Mouse (Mus musculus) thymus, postnatal 10 days (tissue): Measurements from ENCODE around the gene Marc2.
A peak's percentile ranks its signal among the peaks of the same experiment; 100 is the strongest.

Experiments
- DNase-seq, 2 experiments: peaks; one replicate each; pipeline ENCODE4 v3.0.0; 2021; ENCODE audit warnings: low spot score in 2 of 2

The Marc2 gene

GRCm38 (mm10) chr1:184808418-184809012, 37.7 kb downstream of the Marc2 start:
- no peak for DNase-seq

GRCm38 (mm10) chr1:184807627-184808417, 38.4 kb downstream of the Marc2 start:
- peak in 1 of 2 experiments; percentile 28 for DNase-seq

- no peak for DNase-seq
These were observed 39.1 kb downstream of the Marc2 start for GRCm38 (mm10) chr1:184807123-184807522.

GRCm38 (mm10) chr1:184805749-184806148, 40.5 kb downstream of the Marc2 start:
- no peak for DNase-seq

GRCm38 (mm10) chr1:184793163-184793876, 52.9 kb downstream of the Marc2 start:
- DNase-seq, result peak; percentile 74 to 80

- peak in 1 of 2 experiments; percentile 37 for DNase-seq
These were observed 55.1 kb downstream of the Marc2 start for GRCm38 (mm10) chr1:184791109-184791508.

GRCm38 (mm10) chr1:184786376-184787151, 59.7 kb downstream of the Marc2 start:
- peak in 1 of 2 experiments; percentile 15 for DNase-seq

- no peak for DNase-seq
These were observed 62.6 kb downstream of the Marc2 start for GRCm38 (mm10) chr1:184783641-184784040.

- no peak for DNase-seq
These were observed 64.1 kb downstream of the Marc2 start for GRCm38 (mm10) chr1:184782161-184782513.

- DNase-seq, result no peak
These were observed 64.7 kb downstream of the Marc2 start for GRCm38 (mm10) chr1:184781286-184782160.

- DNase-seq, result no peak
These were observed 68.1 kb downstream of the Marc2 start for GRCm38 (mm10) chr1:184778157-184778556.

- DNase-seq, result no peak
These were observed 69.0 kb downstream of the Marc2 start for GRCm38 (mm10) chr1:184777061-184777795.

GRCm38 (mm10) chr1:184775289-184775688, 71.0 kb downstream of the Marc2 start:
- DNase-seq, result no peak

GRCm38 (mm10) chr1:184771891-184772249, 74.4 kb downstream of the Marc2 start:
- no peak for DNase-seq

GRCm38 (mm10) chr1:184771202-184771890, 74.9 kb downstream of the Marc2 start:
- peak; percentile 27 to 75 for DNase-seq

- no peak for DNase-seq
These were observed 82.4 kb downstream of the Marc2 start for GRCm38 (mm10) chr1:184763866-184764265.
